Mouse (Mus musculus) lung, adult 2 months (tissue): ENCODE measurements at regions not wholly inside any gene's neighbourhood (a gene's known extent, or its start where the extent isn't known, plus 50 kb on each side); places are given as distances from the start of the nearest gene placed in this dataset.

ENCODE experiments used
- CTCF ChIP-seq: fragments of 200-500 bp; IDR thresholded peaks from 2 replicates; pipeline ENCODE4 v1.5.1; 2011; ENCODE audit warnings: mild to moderate bottlenecking, low read length, control low read depth; ENCODE audit not compliant: insufficient read depth
- POLR2A ChIP-seq: fragments of 200-500 bp; IDR thresholded peaks from 2 replicates; pipeline ENCODE4 v1.6.1; 2011; ENCODE audit warnings: low read depth, mild to moderate bottlenecking, control low read depth, low read length, borderline replicate concordance; ENCODE audit errors: extremely low read depth

DNA sequence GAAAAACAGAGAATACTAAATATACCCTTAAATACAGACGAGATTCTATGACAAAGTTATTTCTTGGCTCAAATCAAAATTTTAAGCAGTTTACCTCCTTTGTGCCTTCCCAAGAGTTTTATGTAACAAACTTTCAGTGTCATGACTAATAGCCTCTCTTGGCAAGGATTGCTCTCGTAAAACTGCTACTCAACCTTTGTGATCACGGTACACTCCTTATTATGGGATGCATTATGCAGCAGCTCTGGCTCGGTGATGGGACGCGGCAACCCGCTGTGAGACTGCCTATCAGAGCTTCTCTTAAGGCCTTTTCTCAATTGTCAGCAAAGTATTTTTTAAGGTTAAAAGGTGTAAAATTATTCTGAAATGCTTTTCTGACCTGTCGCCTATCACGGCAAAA lies 59.8 kb upstream of the Spaca7 start:
- TF ChIP-seq CTCF (no peak), POLR2A (no peak)
